Comparison of ENCODE assay signal across 24 mouse cellular contexts in the genomic region with DNA sequence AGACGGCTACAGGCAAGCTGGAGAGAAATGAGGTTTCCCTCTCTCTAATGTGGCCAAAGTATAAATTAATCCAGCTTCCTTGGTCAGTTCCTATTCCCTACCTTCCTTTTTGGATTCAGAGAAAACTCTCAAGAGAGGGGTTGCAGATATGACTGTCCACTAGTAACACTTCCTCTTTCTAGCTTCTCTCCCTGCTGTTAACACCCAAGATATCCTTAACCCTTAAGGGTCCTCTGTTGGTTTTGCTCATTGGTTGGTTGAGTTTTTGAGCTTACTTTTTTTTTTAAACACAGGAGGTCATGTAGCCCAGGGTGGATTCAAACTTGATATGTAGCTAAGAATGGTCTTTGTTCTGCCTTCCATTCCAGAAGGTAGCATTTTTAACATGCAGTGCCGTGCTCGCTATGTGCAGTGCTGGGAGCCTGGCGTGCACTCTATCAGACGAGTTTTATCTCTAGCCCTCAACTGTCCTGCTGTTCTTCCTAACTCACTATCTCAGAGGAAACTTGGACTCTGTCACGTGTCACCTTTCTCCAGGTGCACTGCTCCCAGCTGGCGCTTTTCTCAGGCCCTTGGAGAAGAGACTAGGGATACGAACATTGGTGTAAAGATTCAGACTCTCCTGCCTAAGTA. TPM values are rescaled to one million over a fixed set of nuclear protein-coding genes. Genes with fewer than 3 reads are reported as not detected.
DNase-seq lines count a peak whose midpoint lies in the region; ATAC-seq lines count a peak whose summit lies in the region.
"Had no signal": no experiment of that assay in that cellular context is flagged by ENCODE, and none has a peak within 500 bp of the region (broad histone marks: within the 10 kb centered on the region; RNA-seq: fewer than 3 reads in every experiment).

No protein-coding gene starts in this region.

- H3K4me1 ChIP-seq in intestine, embryonic 15.5 days (replicated peaks) = 0 out of 2 replicates have a peak, but pooled peaks cover 3% of the 10 kb centered on the region
- H3K4me1 ChIP-seq: embryonic facial prominence, embryonic 13.5 days; forebrain, embryonic 12.5 days; hindbrain, embryonic 13.5 days had no signal

- H3K4me2 ChIP-seq in intestine, embryonic 15.5 days (replicated peaks) = no peak overlapping the region
- H3K4me2 ChIP-seq: embryonic facial prominence, embryonic 13.5 days; forebrain, embryonic 12.5 days; hindbrain, embryonic 13.5 days had no signal

- no peaks in the 10 kb centered on the region for H3K9me3 ChIP-seq in intestine, embryonic 15.5 days
- H3K9me3 ChIP-seq: embryonic facial prominence, embryonic 13.5 days; forebrain, embryonic 12.5 days; heart, embryonic 10.5 days had no signal

- peak; percentile 72 for ATAC-seq in intestine, embryonic 15.5 days
- ATAC-seq in megakaryocyte progenitor cell, adult 5-6 weeks (replicated peaks; ENCODE audit: poor library complexity) = peak; percentile 76
- ATAC-seq: forebrain, postnatal 0 days had no signal

- no peak overlapping the region for H3K4me3 ChIP-seq in intestine, embryonic 15.5 days (replicated peaks)
- H3K4me3 ChIP-seq: embryonic facial prominence, embryonic 13.5 days; forebrain, embryonic 12.5 days; heart, embryonic 10.5 days; hindbrain, embryonic 13.5 days had no signal

- peak; percentile 49 for DNase-seq in heart, adult 11 months
- DNase-seq in heart, adult 8-10 months (ENCODE audit: low spot score) = no peak
- DNase-seq in yolk sac, embryonic 10.5 days (ENCODE audit: low spot score) = peak; percentile 48
- no peak for DNase-seq in layer of hippocampus, postnatal 36 days
- DNase-seq in right cerebral cortex, postnatal 10 days (ENCODE audit: low spot score in 2 of 2) = no peak
- DNase-seq in cerebellum, adult 9-11 months = no peak
- DNase-seq: adrenal gland, postnatal 10 days; cerebellum, adult 11 months; cerebellum, adult 8-10 months; cerebellum, postnatal 25 days; forebrain, postnatal 0 days; gastrocnemius, postnatal 14 days; heart, postnatal 10 days; heart, postnatal 4 days had no signal

- H3K9ac ChIP-seq in intestine, embryonic 15.5 days = no peak overlapping the region
- H3K9ac ChIP-seq: embryonic facial prominence, embryonic 13.5 days; forebrain, embryonic 12.5 days; forebrain, postnatal 0 days; hindbrain, embryonic 13.5 days had no signal

- no peaks in the 10 kb centered on the region for H3K27me3 ChIP-seq in intestine, embryonic 15.5 days (replicated peaks)

- whole genome bisulfite sequencing in intestine, embryonic 15.5 days = 59% methylated on average over 8 of the region's 8 CpGs

- H3K27ac ChIP-seq in intestine, embryonic 15.5 days = peak overlapping the region; percentile 72
- H3K27ac ChIP-seq: embryonic facial prominence, embryonic 13.5 days; forebrain, embryonic 12.5 days; heart, embryonic 10.5 days; hindbrain, embryonic 13.5 days had no signal

- no peaks in the 10 kb centered on the region for H3K36me3 ChIP-seq in intestine, embryonic 15.5 days
- H3K36me3 ChIP-seq: embryonic facial prominence, embryonic 13.5 days; forebrain, embryonic 12.5 days; heart, embryonic 10.5 days; hindbrain, embryonic 13.5 days had no signal

RNA-seq across cellular contexts. Expression of gene Muc3a, which starts 17.6 kb away (rescaled TPM):
- under 1 TPM in 3 of 4 experiments, not detected in 1; 0.23 to 0.60 (median 0.28) TPM for total RNA-seq in heart, adult 8-10 months (2022)
- 15.3 and 15.4 TPM in 2 replicates for polyA plus RNA-seq in intestine, embryonic 15.5 days (2015; fragmentation: Nextera tagmentation; extraction: Ambion mirVana)
- total RNA-seq in megakaryocyte progenitor cell, adult 5-6 weeks (2015) = 0.69 TPM in 1 of 2 replicates, not detected in the other
- not detected in 2 replicates for total RNA-seq in megakaryocyte progenitor cell, adult 5-6 weeks (2017)
- total RNA-seq in layer of hippocampus, postnatal 36 days (2021) = 1 to 10 TPM; 3.5 to 4.9 TPM
- polyA plus RNA-seq: C2C12; embryonic facial prominence, embryonic 13.5 days; forebrain, embryonic 12.5 days; heart, embryonic 14.5 days had no signal

RNA-seq across cellular contexts. Expression of gene Muc3, which starts 45.5 kb away (rescaled TPM):
- total RNA-seq in heart, adult 8-10 months (2022) = not detected
- polyA plus RNA-seq in intestine, embryonic 15.5 days (2015; fragmentation: Nextera tagmentation; extraction: Ambion mirVana) = 3.8 and 4.6 TPM in 2 replicates
- total RNA-seq in megakaryocyte progenitor cell, adult 5-6 weeks (2015) = not detected in 2 replicates
- not detected in 2 replicates for total RNA-seq in megakaryocyte progenitor cell, adult 5-6 weeks (2017)
- total RNA-seq in layer of hippocampus, postnatal 36 days (2021) = not detected
- total RNA-seq: adrenal gland, postnatal 10 days; adrenal gland, postnatal 4 days; forebrain, postnatal 0 days; gastrocnemius, adult 18-20 months; gastrocnemius, postnatal 14 days; heart, postnatal 10 days; heart, postnatal 4 days had no signal
- polyA plus RNA-seq: C2C12; embryonic facial prominence, embryonic 13.5 days; forebrain, embryonic 12.5 days; forebrain, postnatal 0 days; heart, embryonic 10.5 days; heart, embryonic 14.5 days; hindbrain, embryonic 13.5 days had no signal

Comparison
In these comparisons a context has a peak if more than half of its experiments do, and no peak if none do; other contexts are left out.
1. DNase-seq: peak in heart, adult 11 months (single experiment) and yolk sac, embryonic 10.5 days (single experiment); none in heart, adult 8-10 months (single experiment), layer of hippocampus, postnatal 36 days (0 of 2), right cerebral cortex, postnatal 10 days (0 of 2) and cerebellum, adult 9-11 months (single experiment).